Mouse (Mus musculus) brain, embryonic 14.5 days (tissue): ENCODE data around the gene Dynlt1b.
"Not testable (repeated sequence)": the region's sequence is repeated elsewhere in the genome, so short reads cannot be mapped to it uniquely, and the experiment has no call there.

Experiments used
- CTCF ChIP-seq: fragments of 200-500 bp; IDR thresholded peaks from 2 replicates; pipeline ENCODE4 v1.5.1; 2012; ENCODE audit warnings: inconsistent platforms, mild to moderate bottlenecking, moderate library complexity, borderline replicate concordance; ENCODE audit not compliant: insufficient read depth, insufficient read length; ENCODE audit errors: extremely low read depth
- POLR2A ChIP-seq: fragments of 200-500 bp; IDR thresholded peaks from 2 replicates; pipeline ENCODE4 v1.6.1; 2012; ENCODE audit warnings: mild to moderate bottlenecking, inconsistent platforms, borderline replicate concordance; ENCODE audit not compliant: poor library complexity, insufficient read depth, insufficient read length, severe bottlenecking; ENCODE audit errors: extremely low read depth

- not testable (repeated sequence) for TF ChIP-seq POLR2A, CTCF
These were observed 37.9 kb downstream of the Dynlt1b start for GRCm38 (mm10) chr17:6467638-6468461.
